Mouse (Mus musculus): Measurements from ENCODE around the gene Rgs8.

GRCm38 (mm10) chr1:153677635-153678034 is 24.8 kb downstream of the Rgs8 start:
- 0 out of 2 replicates have a peak, but pooled peaks have one; percentile 46 for TF ChIP-seq EP300 (IDR thresholded peaks at IDR 0.05; ENCODE audit: insufficient read depth, low read depth, low read length)
- TF ChIP-seq POLR2A (IDR thresholded peaks at IDR 0.05; ENCODE audit: insufficient read depth, low read length), result no peak
- TF ChIP-seq CTCF (IDR thresholded peaks at IDR 0.05; ENCODE audit: low read depth, low read length), result no peak
